Mouse (Mus musculus) liver, postnatal 0 days (tissue): ENCODE data around the gene Nrxn2.

Experiments
- CTCF ChIP-seq: sonication (generic); IDR thresholded peaks from 2 replicates; pipeline ENCODE4 v1.5.1; 2016; ENCODE audit warnings: antibody characterized with exemption, low read depth
- EP300 ChIP-seq: IDR thresholded peaks from 2 replicates; pipeline ENCODE4 v1.6.1; 2016; ENCODE audit warnings: antibody characterized with exemption, low read depth, mild to moderate bottlenecking

DNA sequence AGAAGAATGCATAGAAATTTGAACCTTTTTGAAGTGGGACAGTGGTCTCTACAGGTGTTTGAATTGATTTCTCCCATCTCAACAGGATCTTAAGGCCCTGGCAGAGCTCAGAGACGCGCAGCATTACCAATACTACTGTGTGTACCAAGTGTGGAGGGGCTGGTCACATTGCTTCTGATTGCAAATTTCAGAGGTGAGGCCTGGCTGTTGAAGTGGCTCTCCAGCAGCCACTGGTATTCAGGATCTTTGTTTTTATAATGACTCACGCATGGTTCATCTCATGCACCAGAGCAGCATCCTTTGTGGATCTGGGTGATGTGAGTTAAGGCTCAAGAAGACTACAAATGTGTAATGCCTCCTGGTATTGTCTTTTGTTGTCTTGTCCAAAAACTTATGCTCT is 46.1 kb upstream of the Nrxn2 start:
- TF ChIP-seq CTCF (no peak), EP300 (no peak)
